Mouse (Mus musculus) heart, embryonic 12.5 days (tissue): Measurements from ENCODE around the gene Sprtn. TPM values are rescaled to one million over a fixed set of nuclear protein-coding genes. Genes with fewer than 3 reads are reported as not detected.

Source experiments
- ATAC-seq: fragments of 200-750 bp; cut with Nextera tagmentation; 2 replicates; pipeline ENCODE4 v1.8.0; 2017; ENCODE audit warnings: moderate TSS enrichment, moderate library complexity; ENCODE audit not compliant: insufficient number of reproducible peaks, low FRiP score
- H3K27ac ChIP-seq: fragments of 300-500 bp; sonication (generic); 2 replicates; pipeline ENCODE4 v1.5.1; 2016; ENCODE audit warnings: mild to moderate bottlenecking, moderate library complexity; ENCODE audit not compliant: poor library complexity, severe bottlenecking
- H3K27me3 ChIP-seq: fragments of 300-500 bp; sonication (generic); replicated peaks from 2 replicates; pipeline ENCODE4 v1.6.1; 2016; ENCODE audit warnings: mild to moderate bottlenecking, moderate library complexity
- H3K36me3 ChIP-seq: fragments of 300-500 bp; sonication (generic); 2 replicates; pipeline ENCODE4 v1.6.1; 2016; ENCODE audit warnings: mild to moderate bottlenecking, moderate library complexity
- H3K4me1 ChIP-seq: fragments of 300-500 bp; sonication (generic); replicated peaks from 2 replicates; pipeline ENCODE4 v1.6.1; 2016; ENCODE audit warnings: mild to moderate bottlenecking
- H3K4me2 ChIP-seq: fragments of 300-500 bp; sonication (generic); 2 replicates; pipeline ENCODE4 v1.6.1; 2016; ENCODE audit warnings: mild to moderate bottlenecking, moderate library complexity
- H3K4me3 ChIP-seq: fragments of 300-500 bp; sonication (generic); 2 replicates; pipeline ENCODE4 v1.5.1; 2016; ENCODE audit warnings: mild to moderate bottlenecking
- H3K9ac ChIP-seq: fragments of 300-500 bp; sonication (generic); 2 replicates; pipeline ENCODE4 v1.6.1; 2016; ENCODE audit warnings: mild to moderate bottlenecking, moderate library complexity
- H3K9me3 ChIP-seq: fragments of 300-500 bp; sonication (generic); replicated peaks from 2 replicates; pipeline ENCODE4 v1.6.1; 2016; ENCODE audit warnings: mild to moderate bottlenecking, moderate library complexity
- WGBS: fragments of 180-500 bp; shearing (Covaris S2); methylation state at CpG from one replicate; pipeline ENCODE4 v1.1.7; 2016; 5-methylcytosine and 5-hydroxymethylcytosine counted together
- polyA plus RNA-seq: library from polyadenylated mRNA; unstranded; fragments of >200 nt; fragmentation: Nextera tagmentation; extraction: Ambion mirVana; gene quantifications from 2 replicates; pipeline ENCODE4 v1.2.1, GENCODE M21; 2016

Sprtn gene
- polyA plus RNA-seq, 1 experiment from 2014 or later = 10.4 TPM

DNA sequence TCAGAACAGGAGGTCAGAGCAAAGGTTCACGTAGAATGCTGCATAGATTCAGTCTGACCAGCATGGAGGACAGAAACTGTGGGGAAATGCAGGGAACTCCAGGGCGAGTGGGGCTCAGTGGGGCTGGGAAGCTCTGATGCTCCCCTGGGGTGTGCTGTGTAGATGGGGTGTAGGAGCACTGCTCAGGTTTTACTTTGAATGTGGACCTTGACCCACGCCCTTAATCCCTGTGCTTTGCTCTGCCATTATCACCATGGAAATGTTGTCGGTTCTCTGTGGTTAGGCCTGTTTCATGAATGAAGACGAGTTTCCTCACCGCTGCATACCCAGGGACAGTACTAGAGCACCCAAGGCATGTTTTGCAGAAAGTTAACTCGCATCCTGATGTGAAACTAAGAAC is 26.2 kb upstream of the Sprtn start:
- H3K4me3 ChIP-seq = no peak overlapping the region
- peaks cover 54% of the 10 kb centered on the region for H3K36me3 ChIP-seq
- H3K4me2 ChIP-seq = no peak overlapping the region
- ATAC-seq = no peak
- WGBS = 90% methylated on average over 7 of the region's 7 CpGs
- no peak overlapping the region for H3K9ac ChIP-seq
- no peak overlapping the region for H3K27ac ChIP-seq
- peaks cover 53% of the 10 kb centered on the region for H3K4me1 ChIP-seq
- H3K9me3 ChIP-seq = no peaks in the 10 kb centered on the region
- no peaks in the 10 kb centered on the region for H3K27me3 ChIP-seq

DNA sequence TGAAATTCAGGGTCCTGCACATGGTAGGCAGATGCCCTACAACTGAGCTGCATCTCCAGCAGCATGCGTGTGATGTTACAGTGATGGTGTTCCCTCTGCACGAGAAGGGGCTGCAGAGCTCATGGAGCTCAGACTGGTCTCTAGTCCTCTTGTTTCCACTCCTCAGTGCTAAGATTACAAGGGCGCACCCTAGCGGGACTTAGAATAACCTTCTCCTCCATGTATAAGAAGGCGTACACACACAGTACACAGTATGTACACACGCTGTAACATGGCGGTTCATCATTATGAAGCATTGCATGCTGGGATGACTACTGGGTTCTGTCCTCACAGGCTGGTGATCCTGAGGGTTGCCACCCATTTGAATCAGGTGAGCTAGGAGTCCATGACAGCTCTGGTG is 25.6 kb upstream of the Sprtn start:
- Histone ChIP-seq H3K27ac (no peak overlapping the region), H3K27me3 (no peaks in the 10 kb centered on the region), H3K36me3 (peaks cover 60% of the 10 kb centered on the region), H3K4me2 (no peak overlapping the region), H3K9ac (no peak overlapping the region), H3K4me1 (peaks cover 47% of the 10 kb centered on the region), H3K9me3 (no peaks in the 10 kb centered on the region), H3K4me3 (no peak overlapping the region)
- ATAC-seq = no peak
- WGBS = 87% methylated on average over 7 of the region's 7 CpGs

DNA sequence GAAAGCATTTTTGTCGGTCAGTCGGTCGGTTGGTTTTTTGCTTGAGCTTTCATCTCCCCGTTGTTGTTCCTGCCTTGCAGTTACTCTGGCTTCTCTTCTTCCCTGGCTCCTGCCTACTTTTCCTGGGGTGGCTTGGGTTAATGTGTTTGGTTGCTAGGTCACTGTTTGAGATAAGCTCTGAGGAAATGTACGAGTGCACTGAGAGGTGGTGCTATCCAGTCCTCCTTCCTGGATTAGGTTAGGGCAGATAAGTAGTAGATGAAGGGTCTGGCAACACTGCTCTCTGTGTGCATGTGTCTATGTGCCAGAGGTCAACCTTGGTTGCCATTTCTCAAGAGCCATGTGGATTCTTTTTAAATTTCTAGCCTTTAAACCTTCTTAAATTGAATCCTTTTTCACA is 25.0 kb upstream of the Sprtn start:
- peaks cover 66% of the 10 kb centered on the region for H3K36me3 ChIP-seq
- H3K9me3 ChIP-seq = no peaks in the 10 kb centered on the region
- no peak for ATAC-seq
- 34% methylated on average over 5 of the region's 5 CpGs for WGBS
- no peak overlapping the region for H3K9ac ChIP-seq
- no peaks in the 10 kb centered on the region for H3K27me3 ChIP-seq
- peaks cover 41% of the 10 kb centered on the region for H3K4me1 ChIP-seq
- H3K4me3 ChIP-seq = no peak overlapping the region
- no peak overlapping the region for H3K4me2 ChIP-seq
- H3K27ac ChIP-seq = peak overlapping the region; percentile 35; the same call in 1 of the 2 replicates

DNA sequence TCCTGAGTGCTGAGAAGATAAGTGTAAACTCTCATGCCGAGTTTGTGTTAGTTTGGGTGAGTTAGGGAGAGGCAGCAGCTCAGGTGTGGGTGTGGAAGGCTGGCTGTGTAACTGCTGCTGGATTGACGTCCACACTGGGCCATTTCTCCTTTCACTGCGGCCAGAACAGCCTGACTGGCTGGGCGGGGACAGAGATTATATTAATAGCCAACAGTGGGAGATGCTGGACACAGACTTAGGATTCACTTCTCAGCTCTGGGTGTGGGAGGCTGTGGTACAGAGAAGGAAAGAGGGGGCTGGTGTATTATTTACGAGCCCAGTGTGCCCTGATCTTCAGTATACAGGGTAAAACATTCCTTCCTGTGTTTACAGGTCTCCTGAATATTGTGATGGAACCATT is 19.5 kb upstream of the Sprtn start:
- H3K4me3 ChIP-seq = no peak overlapping the region
- H3K27me3 ChIP-seq = no peaks in the 10 kb centered on the region
- H3K36me3 ChIP-seq = peaks cover 96% of the 10 kb centered on the region
- no peak overlapping the region for H3K27ac ChIP-seq
- WGBS = 77% methylated on average over 5 of the region's 5 CpGs
- ATAC-seq = no peak
- H3K4me2 ChIP-seq = no peak overlapping the region
- peaks cover 19% of the 10 kb centered on the region for H3K4me1 ChIP-seq
- no peaks in the 10 kb centered on the region for H3K9me3 ChIP-seq
- H3K9ac ChIP-seq = no peak overlapping the region

DNA sequence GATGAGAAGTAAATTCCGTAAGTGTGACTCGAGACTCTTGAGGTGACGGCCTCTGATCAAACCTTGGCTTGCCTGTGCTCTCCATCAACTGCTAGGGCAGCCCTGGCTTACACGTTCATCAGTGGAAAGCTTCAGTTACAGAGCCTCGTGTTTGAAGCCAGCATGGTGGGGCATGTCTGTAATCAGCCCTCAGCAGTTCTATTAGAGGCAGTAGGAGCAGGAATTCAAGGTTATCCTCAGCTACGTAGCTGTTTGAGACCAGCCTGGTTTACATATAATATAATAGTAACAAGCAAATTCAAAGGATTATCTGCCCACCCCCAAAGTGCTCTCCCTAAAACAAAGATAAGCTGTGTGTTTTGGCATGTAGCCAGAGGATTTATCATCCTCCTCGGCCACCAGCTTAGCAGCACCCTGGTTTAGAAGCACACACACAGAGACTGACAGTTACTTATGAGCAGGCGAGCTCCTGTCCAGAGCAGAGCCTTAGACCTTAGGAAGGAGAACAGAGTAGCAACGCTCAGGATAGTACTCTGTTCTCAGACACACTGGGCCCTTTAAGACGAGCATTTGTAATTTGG is 18.6 kb upstream of the Sprtn start:
- Histone ChIP-seq H3K4me2 (no peak overlapping the region), H3K9me3 (no peaks in the 10 kb centered on the region), H3K27me3 (no peaks in the 10 kb centered on the region), H3K4me3 (no peak overlapping the region), H3K36me3 (peaks cover 96% of the 10 kb centered on the region), H3K4me1 (peaks cover 17% of the 10 kb centered on the region), H3K27ac (no peak overlapping the region), H3K9ac (no peak overlapping the region; the same call in 1 of the 2 replicates)
- no peak for ATAC-seq
- WGBS = 52% methylated on average over 10 of the region's 10 CpGs

DNA sequence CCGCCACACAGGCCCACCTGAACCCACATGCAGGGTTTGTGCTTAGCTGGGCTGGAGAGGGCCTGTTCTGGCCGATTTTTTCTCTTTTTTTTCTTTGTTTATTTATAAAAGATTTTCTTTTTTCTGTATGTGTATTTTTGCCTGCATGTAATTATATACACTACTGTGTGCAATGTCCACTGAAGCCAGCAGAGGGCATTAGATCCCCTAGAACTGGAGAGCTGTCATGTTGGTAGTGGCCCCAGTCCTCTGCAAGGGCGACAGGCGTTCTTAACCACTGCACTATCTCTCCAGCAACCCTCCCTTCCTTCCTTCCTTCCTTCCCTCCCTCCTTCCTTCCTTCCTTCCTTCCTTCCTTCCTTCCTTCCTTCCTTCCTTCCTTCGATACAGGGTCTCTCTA is 9.3 kb upstream of the Sprtn start:
- no peaks in the 10 kb centered on the region for H3K27me3 ChIP-seq
- 95% methylated on average over 5 of the region's 5 CpGs for WGBS
- no peaks in the 10 kb centered on the region; the same call in 1 of the 2 replicates for H3K4me1 ChIP-seq
- H3K4me2 ChIP-seq = no peak overlapping the region
- H3K27ac ChIP-seq = no peak overlapping the region
- H3K9ac ChIP-seq = no peak overlapping the region
- ATAC-seq = no peak
- H3K4me3 ChIP-seq = no peak overlapping the region
- peaks cover 12% of the 10 kb centered on the region for H3K9me3 ChIP-seq
- H3K36me3 ChIP-seq = peaks cover 82% of the 10 kb centered on the region

DNA sequence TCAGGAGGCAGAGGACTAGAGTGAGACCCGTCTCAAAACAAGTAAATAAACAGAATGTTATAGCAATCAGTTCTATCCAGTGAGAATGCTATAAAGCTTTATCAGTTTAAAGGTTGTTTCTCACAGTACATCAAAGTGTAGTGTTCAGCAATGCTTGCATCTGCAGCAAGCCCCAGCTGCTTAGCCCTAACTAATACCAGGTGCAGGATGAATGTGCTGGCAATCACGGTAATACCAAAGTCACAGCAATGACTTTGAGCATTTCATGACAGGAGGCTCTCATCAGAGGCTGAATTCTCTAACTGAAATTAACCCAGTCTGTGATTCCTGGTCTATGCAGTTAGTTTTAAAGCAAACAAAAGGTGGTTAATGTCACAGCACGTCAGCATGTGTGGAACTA is 5.1 kb upstream of the Sprtn start:
- 71% methylated on average over 3 of the region's 3 CpGs for WGBS
- Histone ChIP-seq H3K4me3 (no peak overlapping the region), H3K9me3 (peaks cover 9% of the 10 kb centered on the region), H3K27me3 (no peaks in the 10 kb centered on the region), H3K36me3 (peaks cover 64% of the 10 kb centered on the region), H3K4me2 (no peak overlapping the region), H3K27ac (no peak overlapping the region), H3K9ac (no peak overlapping the region), H3K4me1 (peaks cover 18% of the 10 kb centered on the region)
- ATAC-seq = no peak

DNA sequence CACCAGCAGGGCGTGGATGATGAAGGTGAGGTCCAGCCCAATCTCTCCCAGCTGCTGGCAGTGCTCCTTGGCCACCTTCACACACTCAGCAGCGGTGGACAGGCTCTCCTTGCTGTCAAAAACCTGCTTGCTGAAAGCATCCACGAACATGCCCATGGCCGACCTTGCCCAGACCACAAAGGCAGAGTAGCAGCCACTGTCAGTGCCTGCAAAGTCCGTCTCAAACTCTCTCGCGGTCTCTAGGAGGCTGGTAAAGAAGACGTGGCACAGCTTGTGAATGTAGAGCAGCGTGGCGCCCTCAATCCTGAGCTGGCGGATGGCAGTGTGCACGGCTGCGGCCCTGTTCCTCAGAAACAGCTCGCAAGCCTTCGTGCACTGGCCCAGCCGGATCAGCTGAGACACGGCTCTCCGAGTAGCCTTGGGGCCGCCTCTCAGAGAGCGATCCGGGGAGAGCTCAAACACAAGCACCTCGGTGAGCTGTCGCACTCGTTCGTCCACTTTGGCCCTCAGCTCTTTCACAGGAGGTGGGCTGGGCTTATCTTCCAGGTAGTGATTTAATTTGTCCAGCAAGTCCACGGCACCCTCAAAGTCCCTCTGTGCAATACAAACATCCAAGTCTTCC is 1.6 kb upstream of the Sprtn start:
- no peak for ATAC-seq
- H3K27me3 ChIP-seq = no peaks in the 10 kb centered on the region
- H3K9me3 ChIP-seq = no peaks in the 10 kb centered on the region
- H3K4me3 ChIP-seq = peak overlapping the region; percentile 73
- H3K4me1 ChIP-seq = peaks cover 25% of the 10 kb centered on the region
- no peak overlapping the region for H3K27ac ChIP-seq
- H3K4me2 ChIP-seq = peak overlapping the region; percentile 99
- 85% methylated on average over 26 of the region's 26 CpGs for WGBS
- peaks cover 49% of the 10 kb centered on the region for H3K36me3 ChIP-seq
- peak overlapping the region; percentile 88 for H3K9ac ChIP-seq

DNA sequence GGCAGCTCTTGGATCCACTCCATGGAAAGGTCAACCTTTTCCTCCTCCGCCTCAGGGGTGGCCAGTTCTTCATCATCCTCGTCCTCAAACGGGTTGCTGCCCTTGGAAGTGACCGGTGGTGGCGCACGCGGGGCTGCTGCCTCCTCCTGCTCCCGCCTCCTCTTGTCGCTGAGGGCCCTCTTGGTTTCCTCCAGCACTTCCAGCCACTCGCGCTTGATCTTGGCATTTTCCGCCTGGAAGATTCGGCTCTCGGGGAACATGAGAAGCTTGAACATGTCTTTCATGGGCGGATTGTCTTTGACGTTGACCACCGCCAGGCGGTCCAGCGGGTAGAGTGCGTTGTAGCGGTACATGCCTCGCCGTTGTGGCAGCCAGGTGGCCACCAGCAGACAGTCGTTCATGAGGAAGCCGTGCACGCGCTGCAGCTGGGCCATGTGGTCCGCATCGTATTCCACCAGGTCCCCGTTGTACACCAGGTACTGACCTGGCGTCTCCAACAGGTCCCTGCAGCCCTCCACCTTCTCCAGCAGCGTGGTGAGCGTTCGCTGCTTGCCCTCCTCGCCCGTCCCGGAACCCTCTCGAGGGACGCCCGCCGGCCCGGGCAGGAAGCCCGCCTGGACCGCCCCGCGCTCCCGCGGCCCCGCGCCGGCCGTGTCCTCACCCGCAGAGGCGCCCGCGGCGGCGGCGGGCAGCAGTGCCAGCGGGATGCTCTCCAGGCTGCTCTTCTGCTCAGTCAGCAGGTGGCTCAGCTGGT is 877 bp upstream of the Sprtn start:
- under 1% methylated on average over 60 of the region's 60 CpGs for WGBS
- H3K9me3 ChIP-seq = no peaks in the 10 kb centered on the region
- peak overlapping the region; percentile 75 for H3K27ac ChIP-seq
- H3K4me1 ChIP-seq = peaks cover 25% of the 10 kb centered on the region
- H3K36me3 ChIP-seq = peaks cover 47% of the 10 kb centered on the region
- ATAC-seq = peak; percentile 56
- H3K9ac ChIP-seq = peak overlapping the region; percentile 88
- H3K4me3 ChIP-seq = peak overlapping the region; percentile 73
- H3K27me3 ChIP-seq = no peaks in the 10 kb centered on the region
- peak overlapping the region; percentile 99 for H3K4me2 ChIP-seq

DNA sequence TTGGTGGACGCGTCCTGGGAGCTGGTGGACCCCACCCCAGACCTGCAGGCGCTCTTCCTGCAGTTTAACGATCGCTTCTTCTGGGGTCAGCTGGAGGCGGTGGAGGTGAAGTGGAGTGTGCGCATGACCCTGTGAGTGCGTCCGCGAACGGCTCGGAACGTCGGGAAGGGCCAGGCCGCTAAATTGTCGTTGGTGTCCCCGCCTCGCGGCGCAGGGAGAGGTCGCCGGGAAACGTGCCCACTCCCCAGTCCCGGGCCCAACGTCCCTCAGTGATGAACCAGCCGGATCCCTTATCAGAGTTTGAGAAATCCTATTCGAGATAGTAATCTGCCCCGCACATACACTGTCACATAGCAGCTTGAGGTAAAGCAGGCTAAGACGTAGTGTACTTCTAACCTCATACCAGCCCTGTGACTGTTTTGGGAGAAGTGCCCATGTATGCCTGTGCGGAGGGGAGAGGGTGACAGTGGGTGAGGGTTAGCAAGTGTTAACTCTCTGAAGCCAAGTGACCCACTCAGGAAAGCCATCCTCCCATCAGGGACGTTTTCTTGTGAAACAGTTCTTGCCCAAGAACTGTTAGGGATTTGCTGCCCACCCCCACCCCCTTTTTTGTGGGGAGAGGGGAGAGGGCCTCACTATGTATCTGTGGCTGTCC is 692 bp downstream of the Sprtn start:
- Histone ChIP-seq H3K9me3 (no peaks in the 10 kb centered on the region), H3K36me3 (peaks cover 63% of the 10 kb centered on the region), H3K4me3 (peak overlapping the region; percentile 73), H3K27me3 (no peaks in the 10 kb centered on the region), H3K27ac (peak overlapping the region; percentile 75), H3K9ac (peak overlapping the region; percentile 88), H3K4me2 (peak overlapping the region; percentile 99), H3K4me1 (peaks cover 25% of the 10 kb centered on the region)
- no peak; the same call in 1 of the 2 replicates for ATAC-seq
- WGBS = 5% methylated on average over 31 of the region's 31 CpGs

DNA sequence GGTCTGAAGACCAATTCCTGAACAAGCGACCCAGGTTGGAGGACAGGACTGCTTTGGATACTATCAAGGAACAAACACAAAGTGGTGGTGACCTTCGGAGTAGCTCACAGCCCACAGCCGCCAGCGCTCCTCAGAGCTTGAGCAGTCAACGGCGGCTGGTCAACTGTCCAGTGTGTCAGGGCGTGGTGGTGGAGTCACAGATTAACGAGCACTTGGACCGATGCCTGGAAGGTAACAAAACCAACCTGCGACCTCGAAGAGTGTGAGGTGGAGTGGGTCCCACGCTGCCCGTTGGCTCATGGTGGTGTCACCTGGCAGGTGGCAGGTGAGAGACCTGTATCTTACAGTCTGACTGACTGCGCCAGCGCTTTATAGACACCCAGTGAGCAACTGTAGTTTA is 5.5 kb downstream of the Sprtn start:
- Histone ChIP-seq H3K27ac (no peak overlapping the region), H3K36me3 (peaks cover 80% of the 10 kb centered on the region), H3K9ac (no peak overlapping the region), H3K4me1 (peaks cover 11% of the 10 kb centered on the region), H3K4me3 (no peak overlapping the region), H3K4me2 (no peak overlapping the region), H3K9me3 (no peaks in the 10 kb centered on the region), H3K27me3 (no peaks in the 10 kb centered on the region)
- 95% methylated on average over 15 of the region's 15 CpGs for WGBS
- no peak for ATAC-seq
